Mouse (Mus musculus) olfactory bulb, adult 2 months (tissue): ENCODE data around the gene Cngb1. TPM values are rescaled to one million over a fixed set of nuclear protein-coding genes. Genes with fewer than 3 reads are reported as not detected.

ENCODE experiments used
- H3K27ac ChIP-seq: fragments of 200-500 bp; 2 replicates; pipeline ENCODE4 v1.5.1; 2012; ENCODE audit warnings: low read depth, low read length; ENCODE audit not compliant: insufficient read depth
- H3K4me1 ChIP-seq: fragments of 200-500 bp; 2 replicates; pipeline ENCODE4 v1.6.1; 2012; ENCODE audit warnings: low read length; ENCODE audit not compliant: control insufficient read depth, insufficient read depth
- H3K4me3 ChIP-seq: fragments of 200-500 bp; 2 replicates; pipeline ENCODE4 v1.5.1; 2012; ENCODE audit warnings: mild to moderate bottlenecking, low read depth, low read length, moderate library complexity; ENCODE audit not compliant: insufficient read depth
- CTCF ChIP-seq: fragments of 200-500 bp; IDR thresholded peaks from 2 replicates; pipeline ENCODE4 v1.5.1; 2012; ENCODE audit warnings: low read depth, mild to moderate bottlenecking, low read length, moderate library complexity; ENCODE audit not compliant: insufficient read depth
- POLR2A ChIP-seq: fragments of 200-500 bp; IDR thresholded peaks from 2 replicates; pipeline ENCODE4 v1.6.1; 2012; ENCODE audit warnings: mild to moderate bottlenecking, low read depth, low read length, moderate library complexity; ENCODE audit not compliant: insufficient read depth
- WGBS: fragments of 180-500 bp; shearing (Covaris S2); methylation state at CpG from one replicate; pipeline ENCODE4 v1.1.7; 2018; 5-methylcytosine and 5-hydroxymethylcytosine counted together
- polyA plus RNA-seq: library from polyadenylated mRNA; stranded (reverse); fragments of >200 nt; gene quantifications from 2 replicates; pipeline ENCODE4 v1.2.4, GENCODE M21; 2012; ENCODE audit warnings: low replicate concordance; ENCODE audit not compliant: missing spikeins, insufficient read depth, insufficient read length

Cngb1 gene
- polyA plus RNA-seq, 1 experiment, result not detected

DNA sequence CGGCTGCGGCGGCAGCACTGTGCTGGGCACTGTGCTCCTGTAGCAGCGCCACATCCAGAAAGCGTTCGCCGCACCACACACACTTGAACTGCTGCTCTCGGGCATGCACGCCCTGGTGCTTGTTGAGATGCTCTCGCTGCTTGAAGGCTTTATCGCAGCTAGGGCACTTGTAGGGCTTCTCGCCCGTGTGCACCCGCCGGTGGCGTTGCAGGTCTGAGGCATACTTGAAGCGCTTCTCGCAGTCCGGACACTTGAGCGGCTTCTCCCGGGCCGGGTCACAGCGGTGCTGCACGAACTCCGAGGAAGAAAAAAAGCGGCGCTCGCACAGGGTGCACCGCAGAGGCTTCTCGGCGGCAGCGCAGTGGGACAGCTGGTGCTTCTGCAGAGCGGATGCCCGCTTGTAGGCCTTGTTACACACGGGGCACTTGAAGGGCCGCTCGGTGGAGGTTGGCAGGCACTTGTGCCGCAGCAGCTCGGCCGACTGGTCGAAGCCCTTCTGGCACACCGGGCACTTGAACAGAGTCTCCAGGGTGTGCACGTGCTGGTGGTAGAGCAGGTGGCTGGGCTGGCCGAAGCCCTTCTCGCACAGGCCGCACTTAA is 21.6 kb upstream of the Cngb1 start:
- WGBS, result 90% methylated on average over 46 of the region's 46 CpGs
- H3K4me3 ChIP-seq, result no peak overlapping the region
- H3K4me1 ChIP-seq, result peaks cover 15% of the 10 kb centered on the region
- TF ChIP-seq CTCF, result no peak
- TF ChIP-seq POLR2A, result no peak
- H3K27ac ChIP-seq, result no peak overlapping the region

DNA sequence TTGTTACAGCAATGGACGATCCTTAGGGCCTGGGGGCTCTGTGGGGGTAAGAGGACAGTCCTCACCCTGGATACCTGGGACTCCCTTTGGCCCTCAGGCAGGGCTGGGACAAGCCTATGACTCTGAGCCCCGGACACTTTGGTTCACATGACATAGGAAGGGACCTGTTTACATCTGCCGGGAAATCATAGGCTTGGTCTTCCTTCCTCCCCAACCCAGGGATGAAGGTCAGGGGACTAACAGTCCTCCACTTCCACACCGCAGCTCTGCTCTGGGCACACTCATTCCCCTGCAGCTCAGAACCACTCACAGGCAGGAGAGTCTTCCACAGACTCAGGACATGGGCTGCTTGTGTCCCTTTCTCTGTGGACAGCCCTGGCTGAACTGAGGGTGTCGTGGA is 20.4 kb upstream of the Cngb1 start:
- WGBS, result 79% methylated on average over 5 of the region's 5 CpGs
- no peak overlapping the region for H3K27ac ChIP-seq
- peaks cover 12% of the 10 kb centered on the region for H3K4me1 ChIP-seq
- no peak for TF ChIP-seq POLR2A
- no peak for TF ChIP-seq CTCF
- H3K4me3 ChIP-seq, result no peak overlapping the region

DNA sequence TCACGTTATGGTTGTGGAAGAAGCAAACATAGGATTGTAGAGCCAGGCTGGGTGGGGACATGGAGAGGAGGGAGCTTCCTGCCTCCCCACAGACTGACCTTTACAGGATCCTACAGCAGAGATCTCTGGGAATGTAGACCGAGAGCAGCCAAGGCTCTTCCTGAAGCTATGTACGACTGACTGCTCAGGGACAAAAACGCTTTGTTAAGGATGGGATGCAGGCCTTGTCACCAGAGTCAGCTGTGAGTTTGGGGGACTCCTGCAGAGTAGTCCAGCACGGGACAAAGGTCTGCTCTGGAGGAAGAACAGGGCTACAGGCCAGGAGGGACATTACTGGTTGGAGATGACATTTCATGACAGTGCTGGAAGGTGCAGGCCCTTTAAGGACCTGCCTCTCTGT is 18.3 kb upstream of the Cngb1 start:
- Histone ChIP-seq H3K27ac (no peak overlapping the region), H3K4me1 (peaks cover 22% of the 10 kb centered on the region), H3K4me3 (no peak overlapping the region)
- WGBS, result 45% methylated on average over 5 of the region's 5 CpGs
- no peak for TF ChIP-seq POLR2A
- no peak for TF ChIP-seq CTCF

DNA sequence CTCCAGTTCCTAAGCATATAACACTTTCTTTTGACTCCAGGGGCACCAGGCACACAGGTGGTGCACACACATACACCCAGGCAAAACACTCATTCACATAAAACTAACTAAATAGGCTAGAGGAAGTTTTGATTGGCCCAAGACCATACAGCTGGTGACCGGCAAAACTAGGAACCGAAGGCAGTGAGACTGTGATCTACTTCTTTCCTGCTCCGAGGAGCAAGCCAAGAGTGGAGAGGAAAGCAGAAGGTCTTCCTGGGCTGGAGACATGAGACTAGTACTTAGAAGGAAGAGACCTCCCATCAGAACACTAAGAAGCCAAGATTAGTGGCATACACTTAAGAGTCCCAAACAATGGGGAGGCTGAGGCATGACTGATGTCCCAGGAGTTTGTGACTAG is 16.8 kb upstream of the Cngb1 start:
- H3K4me1 ChIP-seq, result peaks cover 20% of the 10 kb centered on the region
- H3K4me3 ChIP-seq, result no peak overlapping the region
- no peak for TF ChIP-seq POLR2A
- TF ChIP-seq CTCF, result no peak
- H3K27ac ChIP-seq, result no peak overlapping the region
- WGBS, result 85% methylated on average over 3 of the region's 3 CpGs

DNA sequence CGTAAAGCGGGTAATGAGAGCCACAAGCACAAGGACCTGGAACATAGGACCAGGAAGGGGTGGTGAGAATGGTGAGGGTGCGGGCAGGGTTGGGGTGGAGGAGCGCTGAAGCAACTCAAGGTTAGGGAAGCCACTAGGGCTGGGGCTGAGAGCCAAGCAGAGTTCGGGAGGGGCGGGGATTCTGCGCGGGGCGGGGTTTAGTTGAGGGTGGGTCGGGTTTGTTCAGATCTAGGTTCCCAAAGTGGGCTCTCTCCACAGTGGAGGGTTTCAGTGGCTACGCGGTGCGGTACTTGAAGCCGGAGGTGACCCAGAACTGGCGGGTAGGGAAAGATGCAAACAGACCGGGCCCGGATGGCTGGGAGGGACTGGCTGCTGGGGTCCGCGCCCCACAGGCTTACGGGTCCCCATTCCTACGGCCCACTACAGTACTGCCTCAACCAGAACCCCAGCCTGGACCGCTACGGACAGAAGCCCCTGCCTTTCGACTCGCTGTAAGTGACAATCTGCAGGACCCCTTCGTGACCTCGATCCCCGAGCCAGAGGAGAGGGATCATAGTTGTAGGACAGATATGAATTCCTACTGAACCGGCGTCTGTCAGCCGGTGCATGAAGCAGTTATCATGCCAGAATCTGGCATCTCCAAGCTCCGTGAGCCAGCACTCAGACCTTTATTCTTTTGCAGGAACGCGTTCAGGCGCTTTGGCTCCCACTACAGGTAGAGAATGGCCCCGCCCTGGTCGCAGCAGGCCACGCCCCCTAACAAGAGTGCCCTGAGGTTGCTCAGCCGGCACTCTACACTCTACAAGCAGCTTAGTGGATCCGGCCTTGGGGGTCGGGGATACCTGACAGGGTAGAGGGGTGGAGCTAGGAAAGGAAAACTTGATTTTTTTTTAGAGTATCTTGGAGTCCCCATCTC is 14.1 kb upstream of the Cngb1 start:
- H3K4me1 ChIP-seq, result peaks cover 16% of the 10 kb centered on the region
- peak overlapping the region; percentile 16 for H3K4me3 ChIP-seq
- no peak overlapping the region for H3K27ac ChIP-seq
- whole genome bisulfite sequencing, result 7% methylated on average over 41 of the region's 41 CpGs
- TF ChIP-seq CTCF (no peak), POLR2A (no peak)

DNA sequence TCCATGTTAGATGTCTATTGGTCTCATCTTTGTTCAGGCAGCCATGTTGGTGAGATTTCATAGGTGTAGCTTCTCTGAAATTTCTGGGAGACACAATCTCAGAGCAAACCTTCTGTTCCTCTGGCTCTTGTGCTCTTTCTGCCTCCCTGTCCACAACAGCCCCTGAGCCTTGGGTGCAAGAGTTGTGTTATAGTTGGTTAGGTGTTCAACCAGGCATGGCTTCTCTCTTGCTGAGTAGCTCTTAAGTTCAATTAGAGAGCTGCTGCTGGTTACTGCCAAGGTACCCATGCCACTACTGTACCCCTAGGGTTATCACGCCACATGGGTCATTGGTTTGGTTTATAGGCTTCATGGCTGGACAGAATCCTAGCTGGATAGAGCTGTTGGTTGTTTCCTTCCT is 9.0 kb upstream of the Cngb1 start:
- H3K27ac ChIP-seq, result no peak overlapping the region
- 100% methylated on average over 1 of the region's 1 CpGs for WGBS
- TF ChIP-seq CTCF, result no peak
- TF ChIP-seq POLR2A, result no peak
- H3K4me1 ChIP-seq, result peaks cover 5% of the 10 kb centered on the region
- no peak overlapping the region for H3K4me3 ChIP-seq

DNA sequence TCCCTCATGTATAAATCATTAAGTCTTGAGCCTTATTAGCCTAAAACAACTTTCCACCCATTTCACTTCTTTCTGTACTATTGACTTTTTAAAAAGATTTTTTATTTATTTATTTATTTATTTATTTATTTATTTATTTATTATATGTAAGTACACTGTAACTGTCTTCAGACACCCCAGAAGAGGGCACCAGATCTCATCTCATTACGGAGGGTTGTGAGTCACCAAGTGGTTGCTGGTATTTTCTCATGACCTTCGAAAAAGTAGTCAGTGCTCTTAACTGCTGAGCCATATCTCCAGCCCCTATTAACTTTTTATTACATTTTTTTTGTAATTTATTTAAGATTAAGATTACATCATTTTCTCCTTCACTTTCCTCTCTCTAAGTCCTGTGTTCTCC is 8.3 kb upstream of the Cngb1 start:
- H3K4me3 ChIP-seq, result no peak overlapping the region
- TF ChIP-seq CTCF (no peak), POLR2A (no peak)
- H3K27ac ChIP-seq, result no peak overlapping the region
- 49% methylated on average over 2 of the region's 2 CpGs for WGBS
- H3K4me1 ChIP-seq, result no peaks in the 10 kb centered on the region

DNA sequence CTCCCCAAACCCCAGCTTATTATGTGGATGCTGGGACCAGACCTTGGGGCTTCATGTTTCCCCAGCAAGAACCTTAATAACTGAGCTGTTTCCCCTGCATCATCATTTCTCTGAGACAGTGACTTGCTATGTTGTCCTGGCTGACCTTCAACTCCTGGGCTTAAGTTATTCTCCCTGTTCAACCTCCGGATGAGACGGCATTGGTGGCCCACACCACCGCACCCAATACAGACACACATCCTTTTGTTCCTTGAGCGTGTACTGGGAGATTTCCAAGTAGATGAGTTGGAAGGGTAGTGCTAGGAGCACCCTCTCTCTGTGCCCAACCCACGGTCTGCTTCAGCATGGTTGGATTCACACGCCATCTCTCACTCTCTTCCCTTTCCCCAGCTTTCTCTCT is 7.5 kb upstream of the Cngb1 start:
- Histone ChIP-seq H3K27ac (no peak overlapping the region), H3K4me1 (no peaks in the 10 kb centered on the region), H3K4me3 (no peak overlapping the region)
- TF ChIP-seq POLR2A (no peak), CTCF (no peak)
- 79% methylated on average over 6 of the region's 6 CpGs for WGBS

DNA sequence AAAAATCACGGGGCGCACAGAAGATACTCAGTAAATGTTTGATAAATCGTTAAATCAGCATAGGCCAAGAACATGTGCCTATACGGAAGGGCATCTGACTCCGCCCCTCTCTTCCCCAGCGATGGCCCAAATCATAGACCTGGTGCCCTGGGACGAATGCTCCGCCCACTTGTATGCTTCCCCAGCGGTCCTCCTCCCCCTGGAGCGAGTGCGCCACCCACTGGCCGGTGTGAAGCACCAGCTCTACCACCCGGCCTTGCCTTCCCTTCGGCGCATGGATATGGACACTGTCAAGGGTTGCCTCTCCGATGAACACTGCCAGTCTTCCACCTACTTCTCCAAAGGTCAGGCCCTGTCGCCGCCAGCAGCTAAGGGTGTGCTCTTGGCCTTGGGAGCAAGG is 6.5 kb upstream of the Cngb1 start:
- no peaks in the 10 kb centered on the region for H3K4me1 ChIP-seq
- TF ChIP-seq POLR2A (no peak), CTCF (no peak)
- no peak overlapping the region for H3K4me3 ChIP-seq
- no peak overlapping the region for H3K27ac ChIP-seq
- WGBS, result 68% methylated on average over 18 of the region's 18 CpGs
